Mouse (Mus musculus): ENCODE measurements around the gene Gjb4. TPM values are rescaled to one million over a fixed set of nuclear protein-coding genes. Genes with fewer than 3 reads are reported as not detected.

The Gjb4 gene
- total RNA-seq, 2 experiments from 2014 or later = not detected

DNA sequence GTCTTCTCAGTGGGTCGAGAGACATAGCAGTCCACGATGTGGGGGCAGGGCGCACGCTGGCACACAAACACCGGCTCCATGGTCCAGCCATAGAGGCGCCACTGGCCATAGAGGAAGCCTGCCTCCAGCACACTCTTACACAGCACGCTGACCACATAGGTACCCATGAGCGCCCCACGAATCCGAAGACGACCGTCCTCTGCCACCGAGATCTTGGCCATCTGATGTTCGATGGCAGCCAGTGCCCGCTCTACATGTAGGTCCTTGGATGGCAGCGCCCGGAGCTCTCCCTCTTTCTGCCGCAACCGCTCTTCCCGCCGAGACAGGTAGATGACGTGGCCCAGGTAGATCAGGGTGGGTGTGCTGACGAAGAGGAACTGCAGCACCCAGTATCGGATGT lies 41.5 kb downstream of the Gjb4 start:
- no peak for DNase-seq (ENCODE audit: low spot score in 2 of 2)

DNA sequence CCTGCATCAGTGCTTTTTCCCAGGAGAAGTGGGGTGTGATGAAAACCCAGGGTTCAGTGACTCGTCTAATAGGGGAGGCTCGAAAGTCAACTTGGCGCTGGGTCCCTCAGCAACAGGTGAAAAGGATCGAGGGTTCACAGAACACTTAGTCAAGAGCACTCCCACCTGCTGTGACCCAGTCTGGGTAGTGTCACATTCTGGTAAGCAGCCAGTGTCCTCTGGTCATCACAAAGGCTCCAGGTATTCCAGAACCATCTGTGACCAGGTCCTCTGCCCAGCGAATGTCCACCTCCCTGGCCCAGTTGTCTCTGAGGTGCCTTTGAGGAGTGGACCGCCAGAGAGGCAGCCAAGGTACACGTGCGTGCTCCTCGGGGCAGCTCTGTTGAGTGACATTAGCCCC lies 42.3 kb downstream of the Gjb4 start:
- DNase-seq (ENCODE audit: low spot score in 2 of 2) = no peak

DNA sequence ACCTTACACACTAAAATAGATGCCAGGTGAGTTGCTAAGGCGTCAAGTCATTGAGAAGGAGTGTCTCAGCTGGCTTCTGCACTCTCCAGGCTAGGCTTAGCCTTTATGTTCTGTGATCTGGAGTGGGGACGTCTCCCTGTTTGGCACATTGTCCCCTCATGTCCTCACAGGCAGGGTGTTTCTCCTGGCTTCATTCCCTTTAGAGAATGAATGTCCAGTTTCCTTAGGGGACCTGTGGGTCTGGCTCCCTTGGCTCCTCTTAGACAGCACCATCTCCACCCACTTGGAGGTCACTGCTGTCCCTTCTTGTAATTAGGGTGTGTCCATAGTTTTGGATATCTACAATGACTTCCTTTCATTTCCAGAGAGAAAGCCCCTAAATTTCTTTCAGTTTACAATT lies 47.0 kb downstream of the Gjb4 start:
- DNase-seq (ENCODE audit: low spot score in 2 of 2) = no peak

DNA sequence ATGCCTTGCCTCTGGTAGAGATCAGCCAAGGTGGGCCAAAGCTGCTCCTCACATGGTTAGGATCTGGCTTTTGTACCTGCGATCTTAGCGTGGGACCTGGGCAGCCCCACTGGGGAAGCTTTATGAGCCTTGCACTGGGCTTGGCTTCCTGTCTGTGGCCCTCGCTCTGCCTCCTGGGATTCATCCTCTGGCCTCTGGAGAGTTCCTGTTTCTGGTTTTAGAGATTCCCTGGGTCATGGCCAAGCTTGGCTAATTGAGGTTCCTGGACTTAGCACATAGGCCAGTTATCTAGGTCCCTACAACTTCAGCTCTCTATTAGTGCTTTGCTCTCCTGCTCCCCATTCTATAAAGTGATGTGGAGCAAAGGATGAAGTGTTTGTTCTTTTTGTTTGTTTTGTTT lies 50.1 kb downstream of the Gjb4 start:
- no peak for DNase-seq (ENCODE audit: low spot score in 2 of 2)

Other genes with a start within 250 kb of the Gjb4 start
- gene Tmem35b, start 230.4 kb downstream of the Gjb4 start, total RNA-seq (2021) = 1 to 10 TPM; 3.1 to 3.6 TPM
- gene Dlgap3, start 184.9 kb downstream of the Gjb4 start, total RNA-seq (2021) = 100 to 1,000 TPM; 283 TPM
- 10 to 100 TPM; 43.2 to 45.5 TPM for gene Smim12, start 110.3 kb downstream of the Gjb4 start, total RNA-seq (2021)
- 1 to 10 TPM; 7.7 to 8.6 TPM for gene Gja4, start 40.0 kb downstream of the Gjb4 start, total RNA-seq (2021)
- 1 to 10 TPM in 1 of 2 experiments, under 1 TPM in 1; 0.35 to 1.0 TPM for gene Gjb3, start 23.2 kb downstream of the Gjb4 start, total RNA-seq (2021)
- not detected for gene Gjb5, start 4.1 kb upstream of the Gjb4 start, total RNA-seq (2021)

Measured in layer of hippocampus, postnatal 14 days (tissue).